ENCODE assay signal across 26 mouse cellular contexts in the genomic region with DNA sequence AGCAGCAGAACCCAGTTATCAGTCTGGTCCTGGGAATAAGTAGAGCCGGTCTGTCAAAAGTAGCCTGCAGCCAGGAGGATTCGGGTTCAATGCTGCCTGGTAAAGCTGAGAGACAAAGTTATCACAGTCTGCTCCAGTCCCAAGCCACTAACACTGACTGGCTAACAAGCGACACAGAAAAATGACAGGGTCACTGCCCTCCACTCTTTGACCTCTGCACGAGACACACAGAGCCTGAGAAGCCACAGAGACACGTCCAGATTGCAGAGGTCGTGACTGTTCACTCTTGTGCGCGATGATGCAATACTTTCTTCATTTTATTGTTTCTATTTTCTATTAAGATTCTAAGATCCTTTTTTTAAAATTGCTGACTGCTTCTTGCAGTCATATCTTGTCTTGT. TPM values are rescaled to one million over a fixed set of nuclear protein-coding genes. Genes with fewer than 3 reads are reported as not detected.
A peak's percentile ranks its signal among the peaks of the same experiment; 100 is the strongest.
DNase-seq lines count a peak whose midpoint lies in the region; TF ChIP-seq lines count a peak whose summit lies in the region.
"Had no signal": no experiment of that assay in that cellular context is flagged by ENCODE, and none has a peak within 500 bp of the region (broad histone marks: within the 10 kb centered on the region; RNA-seq: fewer than 3 reads in every experiment).

No protein-coding gene starts in this region.

- peak; percentile 53 for DNase-seq in embryo, embryonic 10 days (ENCODE audit: low spot score)
- no peak for DNase-seq in embryo, embryonic 11 days
- DNase-seq in kidney, adult 2 months, result peak; percentile 28
- DNase-seq in kidney, adult 11 months, result no peak
- DNase-seq in kidney, postnatal 36 days, result peak; percentile 18 to 26
- no peak for DNase-seq in kidney, adult 18-20 months
- DNase-seq in embryonic facial prominence, embryonic 10.5 days (ENCODE audit: low spot score), result peak; percentile 5
- no peak for DNase-seq in retina, embryonic 14.5 days (ENCODE audit: low spot score)
- DNase-seq: adrenal gland, adult 2 months; adrenal gland, postnatal 36 days; cerebellum, adult 18-20 months; cerebellum, postnatal 10 days; forebrain, postnatal 0 days; heart, postnatal 36 days; lung, postnatal 36 days; right cerebral cortex, adult 18-20 months; spleen, adult 18-20 months; thymus, postnatal 4 days had no signal

- H3K9me3 ChIP-seq in embryonic facial prominence, embryonic 10.5 days, result no peaks in the 10 kb centered on the region
- H3K9me3 ChIP-seq: embryonic facial prominence, embryonic 13.5 days; forebrain, embryonic 10.5 days; heart, embryonic 15.5 days had no signal

- no peaks in the 10 kb centered on the region for H3K4me1 ChIP-seq in kidney, adult 2 months (ENCODE audit: control insufficient read depth, insufficient read depth, low read length)
- peaks cover 6% of the 10 kb centered on the region for H3K4me1 ChIP-seq in embryonic facial prominence, embryonic 10.5 days
- H3K4me1 ChIP-seq: embryonic facial prominence, embryonic 13.5 days; heart, embryonic 15.5 days; limb, embryonic 12.5 days had no signal

- TF ChIP-seq CTCF in kidney, adult 2 months (conservative IDR thresholded peaks at IDR 0.05; ENCODE audit: insufficient read depth, insufficient read length, low read depth, low read length), result no peak

- H3K27ac ChIP-seq in kidney, adult 2 months (ENCODE audit: insufficient read depth, low read depth, low read length), result no peak overlapping the region
- H3K27ac ChIP-seq in embryonic facial prominence, embryonic 10.5 days (replicated peaks), result no peak overlapping the region
- H3K27ac ChIP-seq: embryonic facial prominence, embryonic 13.5 days; forebrain, embryonic 10.5 days; heart, embryonic 15.5 days; hindbrain, embryonic 14.5 days; limb, embryonic 12.5 days; liver, embryonic 14.5 days had no signal

- H3K27me3 ChIP-seq in kidney, adult 2 months (replicated peaks; ENCODE audit: control insufficient read depth, insufficient read depth, low read length), result no peaks in the 10 kb centered on the region
- H3K27me3 ChIP-seq in embryonic facial prominence, embryonic 10.5 days (replicated peaks; ENCODE audit: low read depth, poor library complexity, severe bottlenecking), result no peaks in the 10 kb centered on the region
- H3K27me3 ChIP-seq: CH12.LX; embryonic facial prominence, embryonic 13.5 days; heart, embryonic 15.5 days; limb, embryonic 12.5 days had no signal

- no peak overlapping the region for H3K4me3 ChIP-seq in kidney, adult 2 months (ENCODE audit: insufficient read depth, low read depth, low read length)
- no peak overlapping the region for H3K4me3 ChIP-seq in embryonic facial prominence, embryonic 10.5 days
- H3K4me3 ChIP-seq: embryonic facial prominence, embryonic 13.5 days; forebrain, embryonic 10.5 days; heart, embryonic 15.5 days; limb, embryonic 12.5 days had no signal

- WGBS in kidney, adult 2 months, result 49% methylated on average over 8 of the region's 8 CpGs
- 55% methylated on average over 8 of the region's 8 CpGs for WGBS in embryonic facial prominence, embryonic 10.5 days

- H3K36me3 ChIP-seq in kidney, adult 2 months (ENCODE audit: control insufficient read depth, insufficient read depth, low read length), result no peaks in the 10 kb centered on the region
- H3K36me3 ChIP-seq in embryonic facial prominence, embryonic 10.5 days (replicated peaks), result no peaks in the 10 kb centered on the region
- H3K36me3 ChIP-seq: embryonic facial prominence, embryonic 13.5 days; forebrain, embryonic 10.5 days; heart, embryonic 15.5 days; limb, embryonic 12.5 days had no signal

- no peak for TF ChIP-seq POLR2A in kidney, adult 2 months (IDR thresholded peaks at IDR 0.05; ENCODE audit: low read depth, low read length)

RNA-seq across cellular contexts. Expression of a gene that starts 33.8 kb away (rescaled TPM):
- 2.2 and 2.7 TPM in 2 replicates for polyA plus RNA-seq in kidney, adult 2 months (2012; rRNA removed)
- polyA plus RNA-seq in embryonic facial prominence, embryonic 10.5 days (2016; fragmentation: Nextera tagmentation; extraction: Ambion mirVana), result 4.7 and 6.1 TPM in 2 replicates
- polyA plus RNA-seq: activated CD4-positive, CD25-positive, alpha-beta regulatory T cell, adult 4 months had no signal

Comparison
In these comparisons a context has a peak if more than half of its experiments do, and no peak if none do; other contexts are left out.
1. DNase-seq: peak in embryo, embryonic 10 days (single experiment), kidney, adult 2 months (single experiment), kidney, postnatal 36 days (2 of 2) and embryonic facial prominence, embryonic 10.5 days (single experiment); none in embryo, embryonic 11 days (single experiment), kidney, adult 11 months (single experiment), kidney, adult 18-20 months (single experiment) and retina, embryonic 14.5 days (single experiment).